Mouse (Mus musculus): Measurements from ENCODE around the gene Pnmt. TPM values are rescaled to one million over a fixed set of nuclear protein-coding genes. Genes with fewer than 3 reads are reported as not detected.

Pnmt gene
- polyA plus RNA-seq (2017; shearing (Covaris generic)), result not detected

GRCm38 (mm10) chr11:98385638-98386585 is at the start of gene Pnmt:
Gene Pnmt, plus strand, starts transcription at chr11:98386450.

GRCm38 (mm10) chr11:98348083-98348961 is 37.9 kb upstream of the Pnmt start, which contains the start of gene Ppp1r1b:
Gene Ppp1r1b, plus strand, starts transcription at chr11:98348404.

DNA sequence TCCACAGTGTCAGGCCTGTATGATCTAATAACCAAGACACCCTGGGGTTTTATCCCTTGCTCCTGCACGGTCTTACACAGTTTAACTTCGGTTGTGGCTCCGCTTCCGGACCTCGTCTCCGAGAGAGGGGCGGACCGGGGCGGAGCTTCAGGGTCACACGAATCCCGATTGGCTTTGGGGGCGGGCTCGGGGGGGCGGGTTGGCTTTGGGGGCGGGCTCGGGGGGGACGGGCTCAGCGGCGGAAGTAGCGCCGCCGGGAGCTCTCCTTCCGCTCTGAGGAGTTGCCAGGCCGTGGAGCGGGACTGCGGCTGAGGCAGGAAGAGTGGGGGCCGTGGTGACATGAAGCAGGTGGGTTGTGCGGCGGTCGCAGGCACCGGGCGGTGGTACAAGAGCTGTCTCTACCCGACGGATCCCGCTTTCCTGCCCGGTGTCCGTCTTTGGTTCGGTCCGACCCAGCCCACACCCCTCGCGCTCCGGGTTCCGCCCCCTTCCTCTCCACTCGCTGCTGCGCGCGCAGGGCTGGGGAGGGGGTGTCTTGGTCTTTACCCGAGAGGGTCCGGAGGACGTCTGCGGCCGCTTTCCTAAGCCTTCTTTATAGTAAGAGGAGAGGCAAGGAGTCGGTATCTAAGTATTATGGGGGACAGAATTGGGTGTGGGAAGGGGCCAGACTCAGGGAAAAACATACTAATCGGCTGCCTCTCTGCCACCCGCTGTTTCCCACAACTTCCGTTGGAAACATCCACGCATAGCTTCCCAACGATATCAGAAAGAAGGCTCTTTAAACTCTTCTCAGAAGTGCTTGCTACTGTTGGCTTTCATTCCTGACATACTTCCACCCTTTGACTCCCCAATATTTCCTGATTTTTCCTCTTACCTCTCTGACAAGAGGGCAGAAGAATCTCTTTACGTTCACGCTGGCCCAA is 27.8 kb upstream of the Pnmt start, which contains the start of gene Stard3:
Gene Stard3, plus strand, starts transcription at position 208 of the 923 bp plus-strand sequence.

DNA sequence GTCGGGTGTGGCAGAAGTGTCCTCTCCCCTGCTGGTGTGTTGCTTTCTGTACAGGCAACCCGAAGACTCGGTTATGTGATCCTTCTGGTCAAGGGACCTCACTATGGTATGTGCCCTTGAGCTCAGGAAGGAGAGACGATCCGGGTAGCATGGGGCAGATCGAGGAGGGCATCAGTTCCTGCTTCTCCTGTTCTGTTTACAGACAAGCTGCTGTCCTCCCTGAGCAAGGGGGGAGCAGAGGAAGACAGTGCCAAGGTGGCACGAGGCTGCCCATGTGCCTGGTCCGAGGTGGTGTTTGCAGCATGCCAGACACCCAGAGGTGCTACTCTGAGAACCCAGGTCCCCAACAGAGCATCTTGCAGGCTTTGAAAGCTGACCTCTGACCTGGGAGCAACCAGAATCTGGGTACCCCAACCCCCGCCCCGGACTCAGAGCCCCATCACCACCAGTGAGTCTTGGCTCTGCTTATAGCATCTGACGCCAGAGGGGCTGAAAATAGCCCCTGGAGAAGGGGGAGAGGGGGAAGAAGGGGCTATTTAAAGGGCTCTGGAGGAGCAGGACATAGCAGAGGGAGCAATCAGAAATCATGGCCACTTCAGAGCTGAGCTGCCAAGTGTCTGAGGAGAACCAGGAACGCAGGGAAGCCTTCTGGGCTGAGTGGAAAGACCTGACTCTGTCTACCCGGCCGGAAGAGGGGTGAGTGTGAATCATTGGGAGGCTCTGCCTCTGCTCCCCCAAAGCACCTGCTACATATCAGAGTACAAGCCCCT is 2.8 kb upstream of the Pnmt start, which contains the start of gene Tcap:
Gene Tcap, plus strand, starts transcription at position 551 of the 770 bp plus-strand sequence.

DNA sequence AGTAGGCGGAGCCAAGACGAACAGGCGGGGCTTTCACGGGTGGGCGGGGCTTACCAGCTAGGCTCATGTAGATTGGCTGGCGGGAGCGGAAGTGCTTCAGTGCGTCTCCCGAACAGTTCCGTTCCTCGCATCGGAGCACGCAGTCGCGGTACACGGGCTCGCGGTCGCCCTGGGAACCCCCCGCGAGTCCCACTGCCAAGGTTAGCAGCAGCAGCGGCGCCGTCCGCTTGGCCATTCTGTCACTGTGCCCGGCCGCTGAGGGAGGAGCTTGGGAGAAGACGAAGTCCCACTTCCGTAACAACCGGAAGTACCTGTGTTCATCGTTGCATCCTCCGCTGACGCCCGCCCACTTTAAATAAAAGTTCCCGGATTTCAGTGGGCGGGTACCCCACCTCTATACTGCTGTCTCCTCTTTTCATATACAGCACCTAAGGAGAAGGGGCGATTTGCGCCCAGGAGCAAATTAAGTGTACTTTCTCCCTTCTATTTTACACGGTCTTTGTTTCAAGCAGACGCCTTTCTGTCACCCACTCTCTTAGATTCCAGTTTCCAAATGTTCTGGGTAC is 14.0 kb downstream of the Pnmt start, which contains the start of gene Pgap3:
Gene Pgap3, minus strand, starts transcription at position 330 of the 566 bp plus-strand sequence.

GRCm38 (mm10) chr11:98412273-98412796 is 26.1 kb downstream of the Pnmt start, which contains the start of gene Erbb2:
Gene Erbb2, plus strand, starts transcription at chr11:98412470.

Other genes starting within 250 kb of the Pnmt start
- 8.2 TPM for gene Fbxl20, start 236.0 kb upstream of the Pnmt start, polyA plus RNA-seq (2017; shearing (Covaris generic))
- gene Med1, start 193.2 kb upstream of the Pnmt start, polyA plus RNA-seq (2017; shearing (Covaris generic)), result 61.3 TPM
- 19.6 TPM for gene Cdk12, start 183.4 kb upstream of the Pnmt start, polyA plus RNA-seq (2017; shearing (Covaris generic))
- gene Neurod2, start 56.8 kb upstream of the Pnmt start, polyA plus RNA-seq (2017; shearing (Covaris generic)), result not detected
- gene Ppp1r1b, start 38.0 kb upstream of the Pnmt start, polyA plus RNA-seq (2017; shearing (Covaris generic)), result not detected
- gene Stard3, start 28.1 kb upstream of the Pnmt start, polyA plus RNA-seq (2017; shearing (Covaris generic)), result 88.3 TPM
- gene Tcap, start 2.6 kb upstream of the Pnmt start, polyA plus RNA-seq (2017; shearing (Covaris generic)), result not detected
- gene Pgap3, start 14.0 kb downstream of the Pnmt start, polyA plus RNA-seq (2017; shearing (Covaris generic)), result 16.4 TPM
- 0.45 TPM for gene Erbb2, start 26.0 kb downstream of the Pnmt start, polyA plus RNA-seq (2017; shearing (Covaris generic))
- 179 TPM for gene Mien1, start 52.5 kb downstream of the Pnmt start, polyA plus RNA-seq (2017; shearing (Covaris generic))
- gene Grb7, start 59.9 kb downstream of the Pnmt start, polyA plus RNA-seq (2017; shearing (Covaris generic)), result 7.2 TPM
- gene Ikzf3, start 159.6 kb downstream of the Pnmt start, polyA plus RNA-seq (2017; shearing (Covaris generic)), result 76.7 TPM
- gene Zpbp2, start 164.6 kb downstream of the Pnmt start, polyA plus RNA-seq (2017; shearing (Covaris generic)), result 4.4 TPM
- gene Ormdl3, start 200.9 kb downstream of the Pnmt start, polyA plus RNA-seq (2017; shearing (Covaris generic)), result 96.0 TPM
- gene Lrrc3c, start 211.8 kb downstream of the Pnmt start, polyA plus RNA-seq (2017; shearing (Covaris generic)), result not detected
- gene Gm12355, start 239.2 kb downstream of the Pnmt start, polyA plus RNA-seq (2017; shearing (Covaris generic)), result 4.4 TPM
- not detected for gene Gsdma3, start 239.9 kb downstream of the Pnmt start, polyA plus RNA-seq (2017; shearing (Covaris generic))

Data from inflammation-experienced regulatory T-cells, adult 16 weeks (primary cell).